Mouse (Mus musculus) layer of hippocampus, postnatal 36 days (tissue): ENCODE measurements around the gene Tarm1. TPM values are rescaled to one million over a fixed set of nuclear protein-coding genes. Genes with fewer than 3 reads are reported as not detected.

Experiments
- DNase-seq, 2 experiments: peaks; one replicate each; pipeline ENCODE4 v3.0.0; 2022
- total RNA-seq, 2 experiments: library from RNA; stranded (reverse); gene quantifications; 2 replicates each; pipeline ENCODE4 v1.2.3; 2021

The Tarm1 gene
- not detected for total RNA-seq

GRCm38 (mm10) chr7:3502439-3502838 lies at the start of gene Tarm1:
Gene Tarm1, minus strand, starts transcription at chr7:3502624.
- no peak for DNase-seq

- no peak for DNase-seq
These were observed 3.5 kb upstream of the Tarm1 start for GRCm38 (mm10) chr7:3505913-3506312.

GRCm38 (mm10) chr7:3500406-3500805 lies 2.0 kb downstream of the Tarm1 start:
- no peak for DNase-seq

GRCm38 (mm10) chr7:3481948-3482608 lies 20.3 kb downstream of the Tarm1 start:
- DNase-seq, result no peak

GRCm38 (mm10) chr7:3476728-3477127 lies 25.7 kb downstream of the Tarm1 start:
- peak in 1 of 2 experiments; percentile 35 for DNase-seq

GRCm38 (mm10) chr7:3474291-3475080 lies 27.9 kb downstream of the Tarm1 start:
- DNase-seq, result no peak

GRCm38 (mm10) chr7:3472774-3473173 lies 29.6 kb downstream of the Tarm1 start:
- no peak for DNase-seq

GRCm38 (mm10) chr7:3468614-3469013 lies 33.8 kb downstream of the Tarm1 start:
- DNase-seq, result no peak

GRCm38 (mm10) chr7:3463306-3463705 lies 39.1 kb downstream of the Tarm1 start:
- DNase-seq, result no peak

GRCm38 (mm10) chr7:3460261-3460660 lies 42.2 kb downstream of the Tarm1 start:
- DNase-seq, result peak; percentile 67 to 69

GRCm38 (mm10) chr7:3457841-3458217 lies 44.6 kb downstream of the Tarm1 start:
- no peak for DNase-seq

GRCm38 (mm10) chr7:3457111-3457840 lies 45.1 kb downstream of the Tarm1 start:
- no peak for DNase-seq

- no peak for DNase-seq
These were observed 48.8 kb downstream of the Tarm1 start for GRCm38 (mm10) chr7:3453486-3454183.

GRCm38 (mm10) chr7:3452821-3453485 lies 49.5 kb downstream of the Tarm1 start:
- no peak for DNase-seq

GRCm38 (mm10) chr7:3451161-3451560 lies 51.3 kb downstream of the Tarm1 start:
- DNase-seq, result no peak

- DNase-seq, result no peak
These were observed 51.8 kb downstream of the Tarm1 start for GRCm38 (mm10) chr7:3450671-3451070.

- peak; percentile 75 to 76 for DNase-seq
These were observed 53.5 kb downstream of the Tarm1 start for GRCm38 (mm10) chr7:3448737-3449454.

GRCm38 (mm10) chr7:3447026-3447425 lies 55.4 kb downstream of the Tarm1 start:
- DNase-seq, result no peak

GRCm38 (mm10) chr7:3446584-3446983 lies 55.8 kb downstream of the Tarm1 start:
- DNase-seq, result no peak

- DNase-seq, result no peak
These were observed 57.7 kb downstream of the Tarm1 start for GRCm38 (mm10) chr7:3444678-3445077.

- DNase-seq, result no peak
These were observed 59.9 kb downstream of the Tarm1 start for GRCm38 (mm10) chr7:3442476-3443062.
